Mouse (Mus musculus): ENCODE data around the gene Fbxl17.

GRCm38 (mm10) chr17:63400640-63401039 lies 99.2 kb downstream of the Fbxl17 start:
- TF ChIP-seq CTCF (IDR thresholded peaks at IDR 0.05; ENCODE audit: extremely low read depth, insufficient read length, insufficient replicate concordance, low read depth, low read length): no peak
- no peak for TF ChIP-seq POLR2A (IDR thresholded peaks at IDR 0.05; ENCODE audit: low read depth, low read length)

All from small intestine, adult 2 months (tissue).